Mouse (Mus musculus) ES-E14 (cell line): ENCODE measurements at regions not wholly inside any gene's neighbourhood (a gene's known extent, or its start where the extent isn't known, plus 50 kb on each side); places are given as distances from the start of the nearest gene placed in this dataset.

Experiments
- CHD2 ChIP-seq: IDR thresholded peaks from 2 replicates; pipeline ENCODE4 v1.6.1; 2014; ENCODE audit warnings: mild to moderate bottlenecking, low read depth, low read length, inconsistent platforms
- MAFK ChIP-seq: IDR thresholded peaks from 2 replicates; pipeline ENCODE4 v1.6.1; 2014; ENCODE audit warnings: mild to moderate bottlenecking, low read depth, low read length, inconsistent platforms; ENCODE audit not compliant: insufficient read depth
- ZC3H11A ChIP-seq: IDR thresholded peaks from 2 replicates; pipeline ENCODE4 v1.6.1; 2012; ENCODE audit warnings: low read depth, mild to moderate bottlenecking, inconsistent platforms, low read length, borderline replicate concordance
- ZNF384 ChIP-seq: IDR thresholded peaks from 2 replicates; pipeline ENCODE4 v1.6.1; 2012; ENCODE audit warnings: low read depth, low read length, inconsistent platforms

DNA sequence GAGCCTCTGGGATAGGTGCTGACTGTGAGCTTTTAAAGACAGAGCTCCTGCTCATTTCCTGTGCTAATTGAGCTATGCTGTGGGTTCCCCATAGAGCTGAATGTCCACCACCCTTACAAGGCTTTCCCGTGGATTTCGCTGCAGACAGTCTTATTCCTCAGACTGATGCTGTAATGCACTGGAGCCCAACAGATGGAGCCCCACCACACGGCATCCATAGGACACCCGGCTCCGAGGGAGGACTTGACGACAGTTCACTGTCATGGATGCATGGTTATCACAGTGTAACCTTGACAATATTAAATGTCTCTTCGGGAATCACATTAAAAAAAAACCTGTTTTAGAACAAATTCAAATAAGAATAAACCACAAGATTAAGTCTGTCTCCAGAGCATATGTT lies 265.2 kb upstream of the BB014433 start:
- TF ChIP-seq MAFK (no peak), ZNF384 (no peak), CHD2 (no peak), ZC3H11A (no peak)
